Mouse (Mus musculus) heart, postnatal 0 days (tissue): ENCODE results near the gene Cfl1. TPM values are rescaled to one million over a fixed set of nuclear protein-coding genes. Genes with fewer than 3 reads are reported as not detected.

Experiments
- ATAC-seq: fragments of 200-750 bp; cut with Nextera tagmentation; 2 replicates; pipeline ENCODE4 v1.8.0; 2017; ENCODE audit warnings: low read depth, moderate number of reproducible peaks, moderate library complexity; ENCODE audit not compliant: insufficient read depth
- DNase-seq: peaks from one replicate; pipeline ENCODE4 v3.0.0-alpha.2; 2016; ENCODE audit warnings: low spot score
- H3K27ac ChIP-seq: fragments of 300-500 bp; sonication (generic); 2 replicates; pipeline ENCODE4 v1.5.1; 2014; ENCODE audit warnings: low read depth, mild to moderate bottlenecking
- H3K27me3 ChIP-seq: fragments of 300-500 bp; sonication (generic); 2 replicates; pipeline ENCODE4 v1.6.1; 2014; ENCODE audit warnings: low read length, mixed read lengths; ENCODE audit not compliant: control insufficient read depth, insufficient read depth
- H3K36me3 ChIP-seq: fragments of 300-500 bp; sonication (generic); replicated peaks from 2 replicates; pipeline ENCODE4 v1.6.1; 2014; ENCODE audit warnings: low read length, mixed read lengths; ENCODE audit not compliant: control insufficient read depth, insufficient read depth
- H3K4me1 ChIP-seq: fragments of 300-500 bp; sonication (generic); 2 replicates; pipeline ENCODE4 v1.6.1; 2014; ENCODE audit warnings: antibody characterized with exemption; ENCODE audit not compliant: control insufficient read depth, insufficient read depth
- H3K4me2 ChIP-seq: fragments of 300-500 bp; sonication (generic); 2 replicates; pipeline ENCODE4 v1.6.1; 2014; ENCODE audit warnings: low read depth, mild to moderate bottlenecking, low read length, moderate library complexity
- H3K4me3 ChIP-seq: fragments of 300-500 bp; sonication (generic); 2 replicates; pipeline ENCODE4 v1.5.1; 2014; ENCODE audit warnings: low read depth, low read length
- H3K9ac ChIP-seq: fragments of 300-500 bp; sonication (generic); replicated peaks from 2 replicates; pipeline ENCODE4 v1.6.1; 2014; ENCODE audit warnings: low read depth, low read length, mixed read lengths
- H3K9me3 ChIP-seq: fragments of 300-500 bp; sonication (generic); replicated peaks from 2 replicates; pipeline ENCODE4 v1.6.1; 2016; ENCODE audit warnings: low read length; ENCODE audit not compliant: control insufficient read depth
- CTCF ChIP-seq: IDR thresholded peaks from 2 replicates; pipeline ENCODE4 v1.5.1; 2016; ENCODE audit warnings: antibody characterized with exemption, control low read depth, low read depth
- EP300 ChIP-seq: IDR thresholded peaks from 2 replicates; pipeline ENCODE4 v1.6.1; 2016; ENCODE audit warnings: antibody characterized with exemption, low read depth
- WGBS: fragments of 180-500 bp; shearing (Covaris S2); extraction: QIAGEN DNeasy Blood & Tissue Kit; methylation state at CpG from one replicate; pipeline ENCODE4 v1.1.7; 2014; 5-methylcytosine and 5-hydroxymethylcytosine counted together
- polyA plus RNA-seq: library from polyadenylated mRNA; unstranded; fragments of >200 nt; fragmentation: Nextera tagmentation; extraction: Ambion mirVana; gene quantifications from 2 replicates; pipeline ENCODE4 v1.2.1, GENCODE M21; 2015
- total RNA-seq: library from RNA; depleted of rRNA; stranded (reverse); fragments of >200 nt; gene quantifications from 2 replicates; pipeline ENCODE4 v1.2.3, GENCODE M21; 2014; ENCODE audit warnings: low replicate concordance

Cfl1 gene
- total and polyA plus RNA-seq, 2 experiments from 2014 or later: 448 to 963 TPM

DNA sequence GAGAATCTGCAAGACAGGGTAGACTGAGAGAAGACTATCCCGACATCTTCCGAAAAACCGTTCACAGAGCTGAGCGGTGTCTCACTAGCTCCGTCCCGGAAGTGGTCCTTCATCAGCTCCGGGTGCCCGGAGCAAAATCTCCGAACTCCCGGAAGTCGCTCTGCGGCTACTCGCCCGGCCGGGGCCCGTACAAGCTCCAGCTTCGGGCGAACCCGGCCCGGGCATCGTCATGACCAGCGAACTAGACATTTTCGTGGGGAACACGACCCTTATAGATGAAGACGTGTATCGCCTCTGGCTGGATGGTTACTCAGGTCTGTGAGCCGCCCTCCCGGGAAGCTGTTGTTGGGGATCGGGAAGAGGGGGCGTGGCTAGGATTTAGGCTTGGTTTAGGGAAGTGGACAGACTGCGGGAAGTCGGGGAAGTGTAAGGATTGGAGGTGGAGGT is 29.8 kb upstream of the Cfl1 start, which contains the start of gene Fibp:
Gene Fibp (plus strand): TSS at position 151 of the 447 bp plus-strand sequence.
- TF ChIP-seq EP300 (peak; percentile 66; the same call in 1 of the 2 replicates), CTCF (no peak)
- peak; percentile 81 for DNase-seq
- peak within 1 kb of the TSS; percentile 94 for H3K4me2 ChIP-seq
- under 1% methylated on average over 32 of the region's 32 CpGs for WGBS
- peak within 1 kb of the TSS; percentile 73 for H3K9ac ChIP-seq
- ATAC-seq: peak; percentile 53
- peak within 1 kb of the TSS; percentile 79 for H3K27ac ChIP-seq
- peak within 1 kb of the TSS; percentile 79 for H3K4me3 ChIP-seq
- H3K27me3 ChIP-seq: no peaks in the 10 kb centered on the region
- no peaks in the 10 kb centered on the region for H3K9me3 ChIP-seq
- peaks cover 28% of the 10 kb centered on the region for H3K4me1 ChIP-seq
- H3K36me3 ChIP-seq: peaks cover 24% of the 10 kb centered on the region

GRCm38 (mm10) chr19:5461411-5461810 is 28.8 kb upstream of the Cfl1 start:
- no peaks in the 10 kb centered on the region for H3K27me3 ChIP-seq
- DNase-seq (no peak), ATAC-seq (no peak)
- peak overlapping the region; percentile 73 for H3K9ac ChIP-seq
- H3K27ac ChIP-seq: no peak overlapping the region
- peaks cover 34% of the 10 kb centered on the region for H3K36me3 ChIP-seq
- H3K9me3 ChIP-seq: no peaks in the 10 kb centered on the region
- H3K4me1 ChIP-seq: peaks cover 20% of the 10 kb centered on the region
- H3K4me3 ChIP-seq: peak overlapping the region; percentile 79
- WGBS: 83% methylated on average over 6 of the region's 6 CpGs
- TF ChIP-seq EP300 (no peak), CTCF (no peak)
- H3K4me2 ChIP-seq: peak overlapping the region; percentile 94

DNA sequence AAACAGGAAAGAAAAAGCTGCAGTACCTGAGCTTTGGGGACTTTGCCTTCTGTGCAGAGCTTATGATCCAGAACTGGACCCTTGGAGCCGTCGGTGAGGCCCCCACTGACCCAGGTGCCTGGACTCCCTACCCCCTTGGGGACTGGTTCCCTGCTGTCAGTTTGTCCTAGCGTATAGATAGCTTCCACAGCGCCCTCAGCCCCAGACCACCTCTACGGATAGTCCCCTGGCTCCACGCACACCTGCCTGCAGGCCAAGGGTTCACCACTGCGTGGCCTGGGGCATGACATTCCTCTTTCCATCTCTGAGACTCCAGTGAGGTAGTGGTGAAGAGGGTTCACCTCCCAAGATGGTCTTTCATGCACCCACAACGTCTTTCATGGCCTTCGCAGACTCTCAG is 27.0 kb upstream of the Cfl1 start:
- DNase-seq (no peak), ATAC-seq (no peak)
- H3K27me3 ChIP-seq: no peaks in the 10 kb centered on the region
- TF ChIP-seq EP300: no peak
- TF ChIP-seq CTCF: no peak
- no peak overlapping the region for H3K4me2 ChIP-seq
- H3K36me3 ChIP-seq: peaks cover 51% of the 10 kb centered on the region
- H3K4me1 ChIP-seq: peaks cover 11% of the 10 kb centered on the region
- H3K9me3 ChIP-seq: no peaks in the 10 kb centered on the region
- no peak overlapping the region for H3K4me3 ChIP-seq
- no peak overlapping the region for H3K9ac ChIP-seq
- H3K27ac ChIP-seq: no peak overlapping the region
- 89% methylated on average over 9 of the region's 9 CpGs for WGBS

GRCm38 (mm10) chr19:5463791-5464562 is 26.3 kb upstream of the Cfl1 start:
- peak; percentile 67 for ATAC-seq
- no peak overlapping the region for H3K9ac ChIP-seq
- peak; percentile 81 for DNase-seq
- TF ChIP-seq EP300 (no peak), CTCF (peak; percentile 95)
- H3K4me1 ChIP-seq: peaks cover 6% of the 10 kb centered on the region
- peak overlapping the region; percentile 90 for H3K27ac ChIP-seq
- peaks cover 51% of the 10 kb centered on the region for H3K36me3 ChIP-seq
- H3K27me3 ChIP-seq: no peaks in the 10 kb centered on the region
- no peaks in the 10 kb centered on the region for H3K9me3 ChIP-seq
- H3K4me3 ChIP-seq: peak overlapping the region; percentile 31
- 19% methylated on average over 15 of the region's 15 CpGs for WGBS
- H3K4me2 ChIP-seq: peak overlapping the region; percentile 49

GRCm38 (mm10) chr19:5465037-5465436 is 25.2 kb upstream of the Cfl1 start:
- Histone ChIP-seq H3K27me3 (no peaks in the 10 kb centered on the region), H3K27ac (peak overlapping the region; percentile 90), H3K9me3 (no peaks in the 10 kb centered on the region), H3K4me3 (no peak overlapping the region), H3K36me3 (peaks cover 51% of the 10 kb centered on the region), H3K9ac (no peak overlapping the region; the same call in 1 of the 2 replicates), H3K4me2 (peak overlapping the region; percentile 49; the same call in 1 of the 2 replicates), H3K4me1 (peaks cover 6% of the 10 kb centered on the region)
- TF ChIP-seq EP300: no peak
- no peak for TF ChIP-seq CTCF
- DNase-seq (no peak), ATAC-seq (no peak)
- 92% methylated on average over 8 of the region's 8 CpGs for WGBS
